Mouse (Mus musculus) ES-Bruce4 (cell line): ENCODE measurements around the gene Ccr7. TPM values are rescaled to one million over a fixed set of nuclear protein-coding genes. Genes with fewer than 3 reads are reported as not detected.
A peak's percentile ranks its signal among the peaks of the same experiment; 100 is the strongest.

Source experiments
- H3K27ac ChIP-seq: 2 replicates; pipeline ENCODE4 v1.5.1; 2012; ENCODE audit warnings: low read length, inconsistent platforms; ENCODE audit not compliant: insufficient read depth
- H3K27me3 ChIP-seq: 2 replicates; pipeline ENCODE4 v1.6.1; 2012; ENCODE audit warnings: mild to moderate bottlenecking, low read length, inconsistent platforms; ENCODE audit not compliant: control insufficient read depth, poor library complexity, insufficient read depth, severe bottlenecking
- H3K36me3 ChIP-seq: 2 replicates; pipeline ENCODE4 v1.6.1; 2012; ENCODE audit warnings: inconsistent platforms, mild to moderate bottlenecking, low read length, moderate library complexity; ENCODE audit not compliant: control insufficient read depth, poor library complexity, insufficient read depth, severe bottlenecking
- H3K4me1 ChIP-seq: one replicate; pipeline ENCODE4 v1.8.1; 2011; ENCODE audit warnings: low read length; ENCODE audit not compliant: control insufficient read depth, insufficient read depth
- H3K4me3 ChIP-seq: 2 replicates; pipeline ENCODE4 v1.5.1; 2011; ENCODE audit warnings: low read depth, mild to moderate bottlenecking, low read length
- H3K9ac ChIP-seq: 2 replicates; pipeline ENCODE4 v1.6.1; 2012; ENCODE audit warnings: low read depth, mild to moderate bottlenecking, inconsistent platforms; ENCODE audit not compliant: poor library complexity, severe bottlenecking
- H3K9me3 ChIP-seq: replicated peaks from 2 replicates; pipeline ENCODE4 v1.6.1; 2012; ENCODE audit warnings: mild to moderate bottlenecking, low read length, inconsistent platforms; ENCODE audit not compliant: control insufficient read depth, poor library complexity, insufficient read depth, severe bottlenecking
- CTCF ChIP-seq: IDR thresholded peaks from one replicate; pipeline ENCODE4 v1.8.1; 2011; ENCODE audit warnings: low read depth, low read length
- EP300 ChIP-seq: IDR thresholded peaks from 2 replicates; pipeline ENCODE4 v1.6.1; 2011; ENCODE audit warnings: low read depth, low read length; ENCODE audit not compliant: insufficient read depth
- POLR2A ChIP-seq: IDR thresholded peaks from one replicate; pipeline ENCODE4 v1.8.1; 2011; ENCODE audit warnings: low read length; ENCODE audit not compliant: insufficient read depth
- polyA plus RNA-seq: library from polyadenylated mRNA; stranded (reverse); fragments of >200 nt; gene quantifications from 2 replicates; pipeline ENCODE4 v1.2.4, GENCODE M21; 2011; ENCODE audit warnings: low read depth; ENCODE audit not compliant: missing spikeins, insufficient read depth, insufficient read length

Ccr7 gene
- not detected in 2 replicates for polyA plus RNA-seq

DNA sequence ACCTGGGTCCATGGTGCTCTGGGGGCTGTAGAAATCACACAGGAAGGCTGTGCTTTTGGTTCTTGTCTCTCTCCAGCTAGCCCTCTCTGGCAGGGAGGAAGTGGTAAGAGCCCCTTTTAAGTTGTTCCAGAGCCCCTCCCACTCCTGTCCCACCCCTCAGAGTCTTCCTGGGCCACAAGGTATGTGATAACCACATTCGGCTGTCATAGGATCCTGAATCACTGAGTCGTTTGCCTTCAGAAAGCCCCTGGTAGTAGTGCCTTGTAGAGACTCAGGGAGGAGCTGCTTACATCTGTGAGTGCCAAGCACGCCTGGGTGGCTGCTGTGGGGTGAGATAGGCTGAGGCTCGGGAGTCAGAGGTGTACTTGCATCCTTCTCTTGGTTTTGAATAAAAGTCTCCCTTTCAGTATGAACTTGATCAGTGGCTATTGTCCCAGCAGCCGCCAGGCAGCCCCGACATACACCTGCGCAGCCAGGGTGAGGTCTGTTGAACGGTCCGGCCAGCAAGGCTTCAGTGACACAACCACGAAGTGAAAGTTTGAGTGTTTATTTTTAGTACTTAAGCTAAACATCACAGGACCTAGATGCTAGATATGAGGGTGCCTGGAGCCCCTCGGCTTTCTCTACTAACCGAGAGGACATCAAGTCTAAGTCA lies at the start of gene Ccr7:
TSS of gene Ccr7 (minus strand) at position 91 of the 655 bp plus-strand sequence.
- Histone ChIP-seq H3K36me3 (no peaks in the 10 kb centered on the region), H3K9ac (no peak within 1 kb of the TSS), H3K9me3 (no peaks in the 10 kb centered on the region), H3K27me3 (no peaks in the 10 kb centered on the region), H3K27ac (no peak within 1 kb of the TSS), H3K4me1 (no peaks in the 10 kb centered on the region), H3K4me3 (no peak within 1 kb of the TSS)
- TF ChIP-seq POLR2A: no peak
- TF ChIP-seq EP300: no peak
- no peak for TF ChIP-seq CTCF

DNA sequence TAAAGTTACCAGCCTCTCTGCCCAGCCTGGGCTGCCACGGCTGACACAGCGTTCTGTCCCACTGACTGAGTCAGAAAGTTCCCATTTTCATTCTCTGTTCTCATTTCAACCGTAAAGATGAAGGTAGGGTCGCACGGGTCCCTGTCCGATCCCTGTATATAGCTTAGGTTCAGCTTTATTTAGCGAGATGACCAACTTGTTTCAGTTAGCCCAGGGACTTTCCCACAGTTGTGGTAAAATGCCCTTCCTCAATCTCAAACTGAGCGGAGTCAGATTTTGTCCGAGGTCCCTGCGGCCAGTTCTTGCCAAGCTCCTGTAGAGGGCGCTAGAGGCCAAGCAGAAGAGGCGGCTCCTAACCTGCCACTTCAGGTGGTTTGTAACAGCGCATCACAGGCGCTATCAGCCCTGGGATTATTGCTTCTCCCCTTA lies 34.3 kb upstream of the Ccr7 start:
- Histone ChIP-seq H3K9me3 (no peaks in the 10 kb centered on the region; the same call in 1 of the 2 replicates), H3K36me3 (no peaks in the 10 kb centered on the region), H3K4me1 (no peaks in the 10 kb centered on the region), H3K27ac (no peak overlapping the region), H3K9ac (no peak overlapping the region), H3K4me3 (no peak overlapping the region), H3K27me3 (peaks cover 5% of the 10 kb centered on the region; the same call in 1 of the 2 replicates)
- TF ChIP-seq POLR2A (no peak), EP300 (no peak), CTCF (peak; percentile 89)

GRCm38 (mm10) chr11:99187348-99187747 lies 32.5 kb upstream of the Ccr7 start:
- Histone ChIP-seq H3K4me1 (no peaks in the 10 kb centered on the region), H3K9me3 (no peaks in the 10 kb centered on the region)

DNA sequence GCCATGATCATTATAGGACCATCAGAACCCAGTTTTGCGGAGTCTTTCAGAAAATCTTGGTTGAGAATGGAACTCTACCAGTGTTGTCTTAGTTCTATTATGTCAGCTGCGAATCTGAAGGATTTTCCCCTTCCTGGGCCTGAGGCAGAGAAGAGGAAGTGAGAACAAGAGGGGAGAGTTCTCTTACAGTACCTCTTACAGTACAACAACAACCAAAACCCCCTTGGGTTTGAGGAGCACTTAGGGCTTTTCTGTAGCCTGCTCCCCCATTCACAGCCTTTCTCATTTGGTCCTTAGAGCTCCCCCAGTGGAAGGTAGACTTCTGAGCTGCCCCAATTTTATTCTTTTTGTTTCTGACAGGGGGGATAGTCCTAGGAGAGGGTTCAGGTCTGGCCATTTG lies 32.0 kb upstream of the Ccr7 start:
- Histone ChIP-seq H3K9ac (no peak overlapping the region), H3K9me3 (no peaks in the 10 kb centered on the region), H3K36me3 (no peaks in the 10 kb centered on the region), H3K27me3 (peaks cover 5% of the 10 kb centered on the region; the same call in 1 of the 2 replicates), H3K27ac (no peak overlapping the region), H3K4me1 (no peaks in the 10 kb centered on the region), H3K4me3 (no peak overlapping the region)
- no peak for TF ChIP-seq POLR2A
- no peak for TF ChIP-seq EP300
- no peak for TF ChIP-seq CTCF

More at GRCm38 (mm10) chr11:99187348-99187747, 32.5 kb upstream of the Ccr7 start:
- Histone ChIP-seq H3K36me3 (no peaks in the 10 kb centered on the region), H3K4me3 (no peak overlapping the region), H3K9ac (no peak overlapping the region), H3K27ac (no peak overlapping the region), H3K27me3 (peaks cover 5% of the 10 kb centered on the region; the same call in 1 of the 2 replicates)
- TF ChIP-seq CTCF (no peak), POLR2A (no peak), EP300 (no peak)

GRCm38 (mm10) chr11:99182575-99182974 lies 27.7 kb upstream of the Ccr7 start:
- Histone ChIP-seq H3K9ac (no peak overlapping the region), H3K36me3 (no peaks in the 10 kb centered on the region), H3K4me3 (no peak overlapping the region), H3K27ac (no peak overlapping the region), H3K27me3 (no peaks in the 10 kb centered on the region), H3K9me3 (no peaks in the 10 kb centered on the region), H3K4me1 (no peaks in the 10 kb centered on the region)
- no peak for TF ChIP-seq CTCF
- TF ChIP-seq EP300: no peak
- no peak for TF ChIP-seq POLR2A

DNA sequence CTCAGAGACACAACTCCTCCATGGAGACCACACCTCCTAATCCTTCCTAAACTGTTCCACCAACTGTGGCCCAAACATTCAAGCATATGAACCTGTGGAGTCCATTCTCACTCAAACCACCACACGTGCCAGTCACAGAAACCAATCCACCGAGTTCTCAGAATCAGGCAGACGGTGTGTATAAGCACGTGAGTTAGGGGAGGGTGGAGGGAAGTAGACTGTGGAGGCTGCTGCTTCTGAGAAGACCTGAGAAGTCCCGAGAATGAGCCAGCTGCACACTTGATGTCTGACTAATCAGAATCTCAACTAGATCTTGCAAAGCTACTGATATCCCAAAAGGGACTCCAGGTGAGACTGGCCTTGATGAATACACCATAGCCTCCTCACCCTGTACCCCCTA lies 25.2 kb upstream of the Ccr7 start:
- H3K9me3 ChIP-seq: no peaks in the 10 kb centered on the region
- H3K27ac ChIP-seq: no peak overlapping the region
- no peak overlapping the region for H3K4me3 ChIP-seq
- no peak overlapping the region for H3K9ac ChIP-seq
- H3K27me3 ChIP-seq: no peaks in the 10 kb centered on the region
- TF ChIP-seq EP300 (no peak), CTCF (no peak), POLR2A (no peak)
- H3K36me3 ChIP-seq: no peaks in the 10 kb centered on the region
- no peaks in the 10 kb centered on the region for H3K4me1 ChIP-seq
